Mouse (Mus musculus) myocyte (in vitro differentiated cells): ENCODE data around the gene Cdrt4. TPM values are rescaled to one million over a fixed set of nuclear protein-coding genes. Genes with fewer than 3 reads are reported as not detected.

Experiments
- H3K27me3 ChIP-seq: one replicate; pipeline ENCODE4 v1.6.1; 2011; ENCODE audit not compliant: control insufficient read depth, insufficient read depth, insufficient read length
- H3K36me3 ChIP-seq: one replicate; pipeline ENCODE4 v1.6.1; 2011; ENCODE audit not compliant: control insufficient read depth, insufficient read depth
- H3K4me2 ChIP-seq: one replicate; pipeline ENCODE4 v1.6.1; 2011; ENCODE audit warnings: low read depth, control low read depth
- H3K4me3 ChIP-seq: one replicate; pipeline ENCODE4 v1.5.1; 2011; ENCODE audit warnings: mild to moderate bottlenecking, control low read depth, moderate library complexity
- H3K79me2 ChIP-seq: one replicate; pipeline ENCODE4 v1.6.1; 2011; ENCODE audit not compliant: control insufficient read depth, insufficient read depth
- H3ac ChIP-seq: one replicate; pipeline ENCODE4 v1.6.1; 2011; ENCODE audit not compliant: control insufficient read depth, insufficient read length
- CEBPB ChIP-seq: IDR thresholded peaks from 2 replicates; pipeline ENCODE4 v1.6.1; 2011; ENCODE audit warnings: mild to moderate bottlenecking, moderate library complexity; ENCODE audit not compliant: poor library complexity, insufficient read depth, severe bottlenecking
- E2F4 ChIP-seq: IDR thresholded peaks from one replicate; pipeline ENCODE4 v1.6.1; 2011; ENCODE audit warnings: mild to moderate bottlenecking, control low read depth, moderate library complexity; ENCODE audit not compliant: insufficient read depth
- MAX ChIP-seq: IDR thresholded peaks from one replicate; pipeline ENCODE4 v1.6.1; 2011; ENCODE audit warnings: low read depth, mild to moderate bottlenecking, control low read depth
- MYOD1 ChIP-seq, 3 experiments: IDR thresholded peaks; one replicate each; pipeline ENCODE4 v1.6.1; 2011; ENCODE audit warnings: control low read depth in 2 of 3, low read depth in 2 of 3, mild to moderate bottlenecking in 2 of 3, moderate library complexity in 1 of 3; ENCODE audit not compliant: insufficient read length in 2 of 3, control insufficient read depth in 1 of 3
- MYOG ChIP-seq, 3 experiments: IDR thresholded peaks; one replicate each; pipeline ENCODE4 v1.6.1; 2011; ENCODE audit warnings: control low read depth in 2 of 3, low read depth in 2 of 3, mild to moderate bottlenecking in 2 of 3; ENCODE audit not compliant: insufficient read length in 2 of 3, control insufficient read depth in 1 of 3, insufficient read depth in 1 of 3
- POLR2A ChIP-seq: IDR thresholded peaks from one replicate; pipeline ENCODE4 v1.6.1; 2011; ENCODE audit warnings: low read depth, mild to moderate bottlenecking, control low read depth, moderate library complexity; ENCODE audit not compliant: insufficient read length
- POLR2AphosphoS2 ChIP-seq: IDR thresholded peaks from one replicate; pipeline ENCODE4 v1.6.1; 2011; ENCODE audit warnings: low read depth, control low read depth; ENCODE audit not compliant: insufficient read length
- REST ChIP-seq: IDR thresholded peaks from one replicate; pipeline ENCODE4 v1.6.1; 2011; ENCODE audit warnings: mild to moderate bottlenecking, control low read depth, moderate library complexity; ENCODE audit not compliant: insufficient read depth, insufficient read length
- SRF ChIP-seq: IDR thresholded peaks from one replicate; pipeline ENCODE4 v1.6.1; 2011; ENCODE audit warnings: low read depth; ENCODE audit not compliant: control insufficient read depth, insufficient read length
- TCF12 ChIP-seq: IDR thresholded peaks from one replicate; pipeline ENCODE4 v1.6.1; 2011; ENCODE audit warnings: mild to moderate bottlenecking, control low read depth; ENCODE audit not compliant: poor library complexity, insufficient read depth, severe bottlenecking
- TCF3 ChIP-seq: IDR thresholded peaks from one replicate; pipeline ENCODE4 v1.6.1; 2011; ENCODE audit warnings: low read depth, control low read depth; ENCODE audit not compliant: insufficient read length
- USF1 ChIP-seq: IDR thresholded peaks from one replicate; pipeline ENCODE4 v1.6.1; 2011; ENCODE audit warnings: low read depth, mild to moderate bottlenecking, control low read depth, moderate library complexity
- polyA plus RNA-seq: library from polyadenylated mRNA; unstranded; fragments of >200 nt; fragmentation: generic; extraction: Trizol; gene quantifications from one replicate; pipeline ENCODE4 v1.2.1, GENCODE M21; 2012; ENCODE audit warnings: missing spikeins

The Cdrt4 gene
- polyA plus RNA-seq, 1 experiment: not detected

DNA sequence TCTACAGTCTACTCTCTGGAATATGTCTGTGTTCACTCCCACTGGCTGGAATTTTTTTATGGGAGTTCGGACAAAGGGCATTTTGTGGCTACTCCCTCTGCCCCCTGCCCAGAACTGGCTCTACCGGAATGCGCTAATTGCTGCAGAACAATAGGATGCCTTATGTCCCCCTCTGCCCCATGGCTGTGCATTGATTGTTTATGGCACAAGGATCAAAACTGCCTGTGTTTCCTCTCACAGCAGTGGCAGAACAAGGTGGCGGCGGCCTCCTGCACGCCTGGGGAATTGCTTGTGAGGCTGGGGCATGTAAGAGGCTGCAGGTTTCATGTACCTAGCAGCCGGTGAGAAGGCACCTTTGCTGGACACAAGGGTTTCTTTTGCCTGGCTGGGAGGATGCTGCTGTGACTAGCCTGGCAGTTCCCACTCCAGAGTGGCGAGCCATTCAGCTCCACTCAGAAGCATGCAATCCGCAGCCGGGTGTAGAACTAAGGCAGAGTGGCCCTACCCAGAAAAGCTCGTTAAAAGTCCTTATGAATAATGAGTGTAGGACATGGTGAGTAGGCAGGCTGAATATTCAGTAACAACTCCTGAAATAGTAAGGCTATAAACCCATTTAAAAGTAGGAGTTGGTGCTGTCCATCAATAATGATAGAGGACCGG lies 89.1 kb downstream of the Cdrt4 start:
- no peaks in the 10 kb centered on the region for H3K79me2 ChIP-seq
- no peak overlapping the region for H3K4me2 ChIP-seq
- H3K36me3 ChIP-seq: no peaks in the 10 kb centered on the region
- TF ChIP-seq MYOG (IDR thresholded peaks at IDR 0.05; ENCODE audit: control insufficient read depth in 1 of 3, insufficient read depth in 1 of 3, insufficient read length in 2 of 3, low read depth in 2 of 3): no peak
- TF ChIP-seq TCF3: no peak
- no peak for TF ChIP-seq REST
- TF ChIP-seq E2F4: no peak
- TF ChIP-seq MYOD1 (IDR thresholded peaks at IDR 0.05; ENCODE audit: control insufficient read depth in 1 of 3, insufficient read length in 2 of 3, low read depth in 2 of 3): no peak
- no peak for TF ChIP-seq CEBPB
- TF ChIP-seq SRF: no peak
- no peak for TF ChIP-seq POLR2AphosphoS2
- no peak for TF ChIP-seq USF1
- no peak for TF ChIP-seq MAX
- TF ChIP-seq POLR2A: no peak
- no peak for TF ChIP-seq TCF12
- no peak overlapping the region for H3K4me3 ChIP-seq
- no peaks in the 10 kb centered on the region for H3K27me3 ChIP-seq
- no peak overlapping the region for H3ac ChIP-seq

Other genes with a start within 250 kb of the Cdrt4 start
- gene Zfp287, start 219.3 kb upstream of the Cdrt4 start, polyA plus RNA-seq: 0.90 TPM
- not detected for gene Gm10428, start 198.1 kb upstream of the Cdrt4 start, polyA plus RNA-seq
- gene Zfp286, start 161.7 kb upstream of the Cdrt4 start, polyA plus RNA-seq: not detected
- gene Trim16, start 131.0 kb upstream of the Cdrt4 start, polyA plus RNA-seq: 16.9 TPM
- gene Fbxw10, start 104.1 kb upstream of the Cdrt4 start, polyA plus RNA-seq: not detected
- 18.2 TPM for gene Tvp23b, start 71.7 kb upstream of the Cdrt4 start, polyA plus RNA-seq
- not detected for gene Tekt3, start 110.5 kb downstream of the Cdrt4 start, polyA plus RNA-seq
- gene Pmp22, start 177.8 kb downstream of the Cdrt4 start, polyA plus RNA-seq: 74.6 TPM